Mouse (Mus musculus): ENCODE data around the gene Dqx1.

- no peak for TF ChIP-seq CTCF (IDR thresholded peaks at IDR 0.05; ENCODE audit: low read depth, low read length)
- no peak for TF ChIP-seq POLR2A (IDR thresholded peaks at IDR 0.05; ENCODE audit: extremely low read depth, insufficient read depth, low read length)
These were observed 46.4 kb upstream of the Dqx1 start for GRCm38 (mm10) chr6:83011255-83011654.
